Mouse (Mus musculus): ENCODE data around the gene Kif15.

DNA sequence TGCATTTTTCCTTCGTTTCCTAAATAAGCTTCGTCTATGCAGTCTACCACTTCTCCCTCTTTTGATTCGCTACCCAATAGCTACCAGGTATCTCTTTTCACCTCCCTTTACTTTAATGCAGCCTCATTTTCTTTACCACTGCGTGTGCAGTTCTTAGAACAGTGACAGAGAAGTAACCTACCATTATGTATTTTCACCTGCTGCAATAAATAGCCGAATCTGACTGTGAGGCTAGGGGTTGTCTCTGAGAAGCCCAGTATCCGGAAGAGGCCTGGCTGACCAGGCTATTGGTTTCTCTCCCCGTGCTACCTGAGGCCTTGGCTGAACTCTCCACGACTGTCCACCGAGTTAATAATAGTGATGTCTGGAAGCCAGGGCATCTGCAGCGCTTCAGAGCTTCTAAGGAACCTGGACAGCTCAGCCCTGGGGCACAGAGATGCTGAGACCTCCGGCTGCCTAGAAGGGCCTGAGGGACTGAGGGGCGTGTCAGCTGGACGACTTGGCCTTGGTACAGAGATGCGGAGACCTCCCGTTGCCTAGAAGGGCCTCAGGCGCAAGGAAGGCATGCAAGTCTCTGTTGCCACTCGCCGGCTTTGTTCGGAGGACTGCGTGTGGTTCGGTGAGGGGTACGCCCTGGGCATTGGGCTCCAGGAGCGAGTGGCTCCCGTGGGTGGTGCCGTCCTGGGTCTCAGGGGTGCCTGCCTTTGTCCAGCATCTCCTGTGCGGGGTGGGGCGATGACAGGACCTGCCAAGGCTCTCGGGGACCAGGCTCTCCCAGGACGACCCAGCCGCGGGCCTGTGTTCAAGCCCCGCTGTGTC, 47.9 kb upstream of the Kif15 start:
- TF ChIP-seq CTCF (IDR thresholded peaks at IDR 0.05) (no peak), POLR2A (IDR thresholded peaks at IDR 0.05; ENCODE audit: insufficient read depth, low read depth, low read length) (no peak)
